Mouse (Mus musculus): ENCODE results near the gene Acat2.
"Not testable (repeated sequence)": the region's sequence is repeated elsewhere in the genome, so short reads cannot be mapped to it uniquely, and the experiment has no call there.

The Acat2 gene

GRCm38 (mm10) chr17:12960331-12960873, at the start of gene Acat2:
Gene Acat2 (minus strand): TSS chr17:12960747.
- DNase-seq (ENCODE audit: low read depth, low spot score), result peak; percentile 91

GRCm38 (mm10) chr17:13009887-13010286, 49.3 kb upstream of the Acat2 start:
- DNase-seq (ENCODE audit: low read depth, low spot score), result peak; percentile 64

- DNase-seq (ENCODE audit: low read depth, low spot score), result no peak
These were observed 48.0 kb upstream of the Acat2 start for GRCm38 (mm10) chr17:13008528-13008927.

- DNase-seq (ENCODE audit: low read depth, low spot score), result peak; percentile 97
These were observed 47.3 kb upstream of the Acat2 start for GRCm38 (mm10) chr17:13007730-13008425.

DNA sequence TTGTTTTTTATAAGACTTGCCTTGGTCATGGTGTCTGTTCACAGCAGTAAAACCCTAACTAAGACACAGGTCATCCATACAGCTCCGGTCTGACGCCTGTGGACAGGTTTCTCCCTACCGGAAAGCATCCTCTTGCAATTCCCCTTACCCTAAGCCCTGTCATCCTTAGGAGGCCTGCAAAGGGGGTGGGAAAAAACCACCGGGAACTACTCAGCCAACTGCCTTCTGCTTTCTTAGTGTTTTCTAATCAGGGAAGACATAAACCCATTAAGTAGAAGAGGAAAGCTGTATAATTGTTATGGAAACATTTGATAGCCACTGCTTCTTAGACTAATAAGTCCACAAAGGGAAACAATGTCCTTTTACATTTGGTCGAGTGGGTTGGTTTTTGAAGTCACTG, 46.4 kb upstream of the Acat2 start:
- no peak for DNase-seq (ENCODE audit: low read depth, low spot score)

- not testable (repeated sequence) for DNase-seq (ENCODE audit: low read depth, low spot score)
These were observed 46.0 kb upstream of the Acat2 start, which contains the start of gene Sod2 for GRCm38 (mm10) chr17:13006546-13006945. Gene Sod2 (plus strand): TSS chr17:13006846.

- not testable (repeated sequence) for DNase-seq (ENCODE audit: low read depth, low spot score)
These were observed 43.9 kb upstream of the Acat2 start for GRCm38 (mm10) chr17:13004436-13004835.

- not testable (repeated sequence) for DNase-seq (ENCODE audit: low read depth, low spot score)
These were observed 41.7 kb upstream of the Acat2 start for GRCm38 (mm10) chr17:13002243-13002642.

DNA sequence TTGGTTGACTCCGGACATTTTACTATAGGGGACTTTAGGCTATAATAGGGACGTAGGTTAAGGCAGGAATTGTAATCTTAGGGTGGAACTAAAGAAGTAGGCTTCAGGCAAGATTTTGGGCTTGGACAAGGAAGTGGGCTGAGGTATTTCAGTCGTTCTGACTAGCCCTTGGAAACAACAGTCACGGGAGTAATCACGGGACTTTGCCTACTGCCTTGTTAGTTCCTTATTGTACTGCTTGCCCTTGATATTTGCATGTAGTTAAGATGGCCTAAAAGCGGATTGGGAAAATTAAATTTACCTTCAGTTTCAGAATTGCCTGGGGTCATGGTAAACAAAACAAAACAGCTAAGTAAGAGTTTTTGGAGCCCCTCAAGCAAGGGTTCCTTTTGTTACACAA, 38.5 kb upstream of the Acat2 start:
- no peak for DNase-seq (ENCODE audit: low read depth, low spot score)

- no peak for DNase-seq (ENCODE audit: low read depth, low spot score)
These were observed 37.3 kb upstream of the Acat2 start for GRCm38 (mm10) chr17:12997890-12998289.

- no peak for DNase-seq (ENCODE audit: low read depth, low spot score)
These were observed 35.8 kb upstream of the Acat2 start for GRCm38 (mm10) chr17:12996345-12996744.

GRCm38 (mm10) chr17:12994069-12994468, 33.5 kb upstream of the Acat2 start, which contains the start of gene Wtap:
Gene Wtap (minus strand): TSS chr17:12994169.
- DNase-seq (ENCODE audit: low read depth, low spot score), result no peak

DNA sequence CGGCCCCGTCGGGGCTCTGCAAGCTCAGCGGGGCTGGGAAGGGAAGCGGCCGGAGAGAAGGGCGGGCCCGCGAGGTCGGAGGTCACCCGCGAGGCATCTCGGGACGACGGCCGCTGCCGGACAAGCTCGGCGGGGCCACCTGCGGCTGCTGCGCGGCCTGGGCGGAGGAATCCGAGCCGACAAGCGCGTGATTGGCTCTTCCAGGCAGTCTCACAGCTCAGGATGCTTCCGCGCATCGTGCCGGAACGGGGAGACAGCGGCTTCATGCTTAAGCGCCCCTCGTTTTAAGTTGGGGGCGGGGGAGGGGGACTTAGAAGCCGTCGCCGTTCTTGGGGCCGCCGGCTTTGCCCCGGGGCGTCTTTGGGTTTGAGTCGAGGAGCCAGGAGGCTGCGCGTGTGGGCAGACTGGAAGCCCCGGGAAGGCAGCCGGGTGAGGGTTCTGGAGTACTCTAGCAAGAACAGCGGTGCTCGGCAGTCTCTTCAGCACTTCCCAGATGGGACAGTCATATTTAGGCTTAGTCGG, 32.0 kb upstream of the Acat2 start:
- DNase-seq (ENCODE audit: low read depth, low spot score), result peak; percentile 96

- DNase-seq (ENCODE audit: low read depth, low spot score), result peak; percentile 50
These were observed 31.2 kb upstream of the Acat2 start for GRCm38 (mm10) chr17:12991635-12992358.

DNA sequence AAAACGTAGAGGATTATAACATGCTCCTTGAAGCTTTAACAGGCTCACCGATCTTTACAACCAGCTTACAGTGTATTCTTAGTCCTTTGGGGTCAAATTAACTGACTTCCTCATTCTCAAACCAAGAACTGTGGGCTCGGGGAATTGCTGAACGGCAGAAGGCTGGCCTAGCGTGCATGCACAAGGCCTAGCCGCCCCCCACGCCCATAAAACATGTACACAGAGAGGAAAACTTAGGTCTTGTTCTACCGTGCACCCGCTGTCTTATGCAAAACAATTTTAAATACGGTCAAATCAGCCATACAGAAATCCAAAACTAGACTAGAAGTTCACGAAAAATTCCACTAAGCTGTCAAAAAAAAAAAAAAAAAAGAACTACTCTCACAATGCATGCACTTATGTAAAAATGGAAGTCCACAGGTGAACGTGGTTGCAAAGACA, 30.7 kb upstream of the Acat2 start:
- DNase-seq (ENCODE audit: low read depth, low spot score), result no peak

DNA sequence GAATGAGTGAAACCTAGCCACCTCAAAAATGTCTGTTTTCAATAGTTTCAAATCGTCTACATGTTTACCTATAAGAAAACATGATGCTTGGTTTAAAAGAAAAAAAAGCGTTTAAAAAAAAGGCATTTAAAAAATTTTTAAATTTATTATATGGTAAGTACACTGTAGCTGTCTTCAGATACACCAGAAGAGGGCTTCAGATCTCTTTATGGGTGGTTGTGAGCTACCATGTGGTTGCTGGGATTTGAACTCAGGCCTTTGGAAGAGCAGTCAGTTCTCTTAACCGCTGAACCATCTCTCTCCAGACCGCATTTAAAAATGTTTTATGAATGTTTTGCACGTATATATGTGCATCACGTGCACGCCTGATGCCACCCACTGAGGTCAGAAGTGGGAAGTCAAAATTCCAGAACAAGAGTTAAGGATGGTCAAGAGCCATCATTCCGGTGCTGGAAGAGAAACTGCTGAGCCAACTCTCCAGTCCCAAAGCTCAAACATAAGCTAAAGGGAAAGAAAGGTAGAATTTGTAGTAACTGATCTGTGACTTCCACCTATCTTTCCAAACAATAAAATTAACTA, 30.1 kb upstream of the Acat2 start:
- no peak for DNase-seq (ENCODE audit: low read depth, low spot score)

GRCm38 (mm10) chr17:12988096-12988495, 27.5 kb upstream of the Acat2 start:
- DNase-seq (ENCODE audit: low read depth, low spot score), result not testable (repeated sequence)

DNA sequence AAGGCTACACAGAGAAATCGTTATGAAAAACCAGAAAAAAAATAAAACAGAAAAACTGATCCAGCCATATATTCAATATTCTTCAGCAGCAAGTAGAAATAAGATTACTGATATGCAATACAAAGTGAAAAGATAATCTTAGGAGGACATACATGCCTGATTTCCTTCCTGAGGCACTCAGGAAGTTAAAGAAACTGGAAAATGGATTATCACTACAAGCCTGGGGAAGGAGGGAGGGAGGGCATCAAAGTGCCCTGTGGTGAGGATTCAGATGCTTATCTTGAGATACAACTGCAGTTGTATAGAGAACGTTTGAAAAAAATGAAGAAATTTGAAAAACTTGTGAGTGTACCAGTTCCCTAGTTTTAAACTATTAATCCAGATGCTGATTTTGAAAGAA, 23.4 kb upstream of the Acat2 start:
- DNase-seq (ENCODE audit: low read depth, low spot score), result no peak

- no peak for DNase-seq (ENCODE audit: low read depth, low spot score)
These were observed 18.0 kb upstream of the Acat2 start for GRCm38 (mm10) chr17:12978546-12978945.

DNA sequence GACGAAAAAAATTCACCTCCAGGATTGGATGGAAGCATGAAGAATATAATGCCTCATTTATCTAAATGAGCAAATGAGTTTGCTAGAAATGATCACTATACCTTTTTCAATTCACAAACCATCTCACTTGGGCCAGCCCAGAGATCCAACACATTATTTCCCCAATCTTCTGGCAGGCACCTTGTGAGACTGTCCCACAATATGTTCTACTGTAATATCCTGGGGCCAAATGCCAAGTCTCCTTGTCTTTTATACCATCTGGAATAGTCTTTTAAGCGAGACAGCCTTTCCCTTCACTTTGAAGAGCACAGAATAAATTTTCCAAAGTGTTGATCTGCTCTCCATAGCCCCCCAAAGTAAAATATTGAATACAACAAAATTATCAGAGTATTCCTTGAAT, 13.3 kb upstream of the Acat2 start:
- DNase-seq (ENCODE audit: low read depth, low spot score), result no peak

- DNase-seq (ENCODE audit: low read depth, low spot score), result no peak
These were observed 6.6 kb upstream of the Acat2 start for GRCm38 (mm10) chr17:12967173-12967572.

GRCm38 (mm10) chr17:12963476-12963875, 2.9 kb upstream of the Acat2 start:
- DNase-seq (ENCODE audit: low read depth, low spot score), result no peak
